Mouse (Mus musculus) neural tube, embryonic 15.5 days (tissue): ENCODE results near the gene Gm20388. TPM values are rescaled to one million over a fixed set of nuclear protein-coding genes. Genes with fewer than 3 reads are reported as not detected.

Experiments used
- ATAC-seq: fragments of 200-750 bp; cut with Nextera tagmentation; 2 replicates; pipeline ENCODE4 v1.8.0; 2017; ENCODE audit warnings: mild to moderate bottlenecking, moderate TSS enrichment, moderate library complexity; ENCODE audit not compliant: low FRiP score
- H3K27ac ChIP-seq: fragments of 300-500 bp; sonication (generic); replicated peaks from 2 replicates; pipeline ENCODE4 v1.5.1; 2015; ENCODE audit warnings: mild to moderate bottlenecking, inconsistent platforms
- H3K27me3 ChIP-seq: fragments of 300-500 bp; sonication (generic); replicated peaks from 2 replicates; pipeline ENCODE4 v1.6.1; 2015; ENCODE audit warnings: inconsistent platforms
- H3K36me3 ChIP-seq: fragments of 300-500 bp; sonication (generic); 2 replicates; pipeline ENCODE4 v1.6.1; 2015; ENCODE audit warnings: inconsistent platforms
- H3K4me1 ChIP-seq: fragments of 300-500 bp; sonication (generic); 2 replicates; pipeline ENCODE4 v1.6.1; 2015; ENCODE audit warnings: inconsistent platforms
- H3K4me2 ChIP-seq: fragments of 300-500 bp; sonication (generic); 2 replicates; pipeline ENCODE4 v1.6.1; 2015; ENCODE audit warnings: inconsistent platforms, mild to moderate bottlenecking, moderate library complexity
- H3K4me3 ChIP-seq: fragments of 300-500 bp; sonication (generic); replicated peaks from 2 replicates; pipeline ENCODE4 v1.5.1; 2015; ENCODE audit warnings: mild to moderate bottlenecking, inconsistent platforms
- H3K9ac ChIP-seq: fragments of 300-500 bp; sonication (generic); replicated peaks from 2 replicates; pipeline ENCODE4 v1.6.1; 2015; ENCODE audit warnings: mild to moderate bottlenecking, inconsistent platforms
- H3K9me3 ChIP-seq: fragments of 300-500 bp; sonication (generic); replicated peaks from 2 replicates; pipeline ENCODE4 v1.6.1; 2016; ENCODE audit warnings: inconsistent platforms
- WGBS: fragments of 180-500 bp; shearing (Covaris S2); methylation state at CpG from one replicate; pipeline ENCODE4 v1.1.7; 2015; ENCODE audit warnings: mixed read lengths; 5-methylcytosine and 5-hydroxymethylcytosine counted together
- polyA plus RNA-seq: library from polyadenylated mRNA; unstranded; fragments of >200 nt; fragmentation: Nextera tagmentation; extraction: Ambion mirVana; gene quantifications from 2 replicates; pipeline ENCODE4 v1.2.1, GENCODE M21; 2015

The Gm20388 gene
- polyA plus RNA-seq, 1 experiment from 2014 or later, result not detected

DNA sequence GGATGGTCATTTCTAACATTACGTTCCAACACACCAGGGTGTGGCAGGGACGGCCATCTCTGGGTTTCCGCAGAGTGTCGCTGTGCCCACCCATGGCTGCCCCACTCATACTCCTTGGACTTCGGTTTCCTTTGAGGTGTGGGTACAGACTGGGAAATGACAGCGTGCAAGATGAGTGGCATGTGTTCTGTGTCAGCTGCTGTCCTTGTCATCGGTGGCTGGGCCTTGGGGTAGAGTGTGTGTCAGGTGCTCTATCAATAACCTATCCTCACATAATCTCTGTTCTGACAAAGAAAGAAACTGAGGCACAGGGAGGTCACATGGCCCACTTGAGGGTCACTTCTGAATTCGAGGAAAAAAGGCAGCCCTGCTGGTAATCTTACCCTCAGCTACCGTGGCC lies 2726.6 kb downstream of the Gm20388 start:
- no peak overlapping the region for H3K27ac ChIP-seq
- ATAC-seq, result no peak
- no peaks in the 10 kb centered on the region for H3K9me3 ChIP-seq
- no peak overlapping the region for H3K9ac ChIP-seq
- H3K4me1 ChIP-seq, result peaks cover 22% of the 10 kb centered on the region
- H3K27me3 ChIP-seq, result no peaks in the 10 kb centered on the region
- WGBS, result 94% methylated on average over 9 of the region's 9 CpGs
- H3K4me3 ChIP-seq, result no peak overlapping the region
- H3K4me2 ChIP-seq, result no peak overlapping the region
- peaks cover 71% of the 10 kb centered on the region for H3K36me3 ChIP-seq

DNA sequence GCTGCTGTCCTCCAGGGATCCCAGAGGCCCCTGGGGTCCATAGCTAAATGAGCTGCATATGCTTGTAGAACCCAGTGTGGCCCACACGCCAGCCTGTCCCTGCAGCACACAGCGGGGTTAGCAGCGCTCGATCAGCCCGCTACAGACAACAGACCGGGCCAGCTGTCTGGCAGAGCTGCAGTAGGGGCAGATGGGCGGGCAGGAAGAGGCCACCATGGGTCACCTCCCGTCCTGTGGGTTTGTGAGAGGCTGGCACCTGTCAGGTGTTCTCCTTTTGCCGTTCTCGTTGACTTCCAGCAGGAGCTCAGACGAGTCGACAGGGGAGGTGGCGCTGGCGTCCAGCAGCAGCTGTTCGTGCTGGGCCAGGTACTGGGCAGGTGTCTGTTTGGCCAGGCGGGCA lies 2728.0 kb downstream of the Gm20388 start:
- peaks cover 64% of the 10 kb centered on the region for H3K36me3 ChIP-seq
- no peak overlapping the region for H3K27ac ChIP-seq
- no peaks in the 10 kb centered on the region for H3K27me3 ChIP-seq
- H3K9ac ChIP-seq, result no peak overlapping the region
- no peak for ATAC-seq
- peaks cover 22% of the 10 kb centered on the region for H3K4me1 ChIP-seq
- WGBS, result 66% methylated on average over 16 of the region's 16 CpGs
- no peak overlapping the region for H3K4me3 ChIP-seq
- no peaks in the 10 kb centered on the region for H3K9me3 ChIP-seq
- no peak overlapping the region for H3K4me2 ChIP-seq

DNA sequence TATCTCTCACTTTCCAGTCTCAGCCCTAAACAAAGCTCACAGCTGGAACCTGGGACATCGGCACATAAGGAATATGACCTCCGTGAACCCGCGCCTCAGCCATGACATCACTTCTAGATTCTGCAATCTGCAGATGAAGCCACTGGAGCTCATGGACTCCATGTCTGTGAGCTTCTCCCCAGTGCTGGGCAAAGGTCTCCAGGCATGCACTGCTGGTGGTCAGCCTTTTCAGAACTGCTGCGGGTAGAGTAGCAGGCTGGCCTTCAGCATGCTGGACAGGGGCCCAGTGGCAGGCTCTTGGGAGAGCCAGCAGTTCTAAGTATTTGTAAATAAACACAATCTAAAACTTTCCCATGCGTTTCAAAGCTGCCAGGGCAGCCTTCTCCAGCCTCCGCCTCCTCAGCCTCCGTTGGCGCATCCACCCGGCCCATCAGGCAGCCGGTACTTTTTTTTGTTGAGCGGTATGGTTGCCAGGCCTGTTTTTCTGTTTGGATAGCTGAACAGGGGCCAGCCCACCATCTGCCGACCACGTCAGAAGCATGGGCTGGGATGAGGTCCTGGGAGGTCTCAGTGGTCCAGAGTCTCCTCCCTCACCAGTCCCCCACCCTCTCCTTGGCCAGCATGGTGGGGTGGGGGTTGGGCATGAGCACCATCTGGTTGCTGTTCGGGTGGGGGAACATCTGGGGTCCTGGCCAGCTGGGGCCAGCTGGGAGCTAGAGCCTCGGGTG lies 2729.0 kb downstream of the Gm20388 start:
- H3K4me3 ChIP-seq, result no peak overlapping the region
- peak overlapping the region; percentile 24; the same call in 1 of the 2 replicates for H3K27ac ChIP-seq
- H3K9ac ChIP-seq, result no peak overlapping the region
- H3K27me3 ChIP-seq, result no peaks in the 10 kb centered on the region
- 39% methylated on average over 16 of the region's 16 CpGs for WGBS
- H3K36me3 ChIP-seq, result peaks cover 56% of the 10 kb centered on the region
- H3K4me2 ChIP-seq, result no peak overlapping the region
- no peaks in the 10 kb centered on the region for H3K9me3 ChIP-seq
- H3K4me1 ChIP-seq, result peaks cover 22% of the 10 kb centered on the region
- no peak; the same call in 1 of the 2 replicates for ATAC-seq

DNA sequence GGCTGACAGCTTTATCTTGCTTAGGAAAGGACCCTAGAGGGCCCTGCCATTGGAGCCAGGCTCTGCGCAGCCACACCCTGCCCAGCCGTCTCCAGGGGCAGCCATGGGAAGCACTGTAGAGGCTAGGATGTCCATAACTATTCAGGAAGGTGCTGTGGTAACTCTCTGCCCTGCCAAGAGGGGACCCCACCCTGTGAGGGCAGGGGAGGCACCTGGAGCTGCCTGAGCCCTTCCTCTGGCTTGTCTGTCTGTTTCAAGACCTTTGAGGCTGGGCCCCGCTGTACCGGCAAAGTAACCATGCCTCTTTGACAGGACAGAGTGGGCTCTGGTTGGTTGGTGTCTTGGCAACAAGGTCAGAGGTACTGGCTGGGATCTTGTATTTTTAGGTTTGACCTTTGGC lies 2730.2 kb downstream of the Gm20388 start:
- Histone ChIP-seq H3K4me1 (peaks cover 22% of the 10 kb centered on the region), H3K9ac (no peak overlapping the region), H3K4me3 (no peak overlapping the region), H3K27ac (no peak overlapping the region), H3K27me3 (no peaks in the 10 kb centered on the region), H3K4me2 (no peak overlapping the region), H3K9me3 (no peaks in the 10 kb centered on the region), H3K36me3 (peaks cover 53% of the 10 kb centered on the region)
- ATAC-seq, result no peak
- 91% methylated on average over 4 of the region's 4 CpGs for WGBS

DNA sequence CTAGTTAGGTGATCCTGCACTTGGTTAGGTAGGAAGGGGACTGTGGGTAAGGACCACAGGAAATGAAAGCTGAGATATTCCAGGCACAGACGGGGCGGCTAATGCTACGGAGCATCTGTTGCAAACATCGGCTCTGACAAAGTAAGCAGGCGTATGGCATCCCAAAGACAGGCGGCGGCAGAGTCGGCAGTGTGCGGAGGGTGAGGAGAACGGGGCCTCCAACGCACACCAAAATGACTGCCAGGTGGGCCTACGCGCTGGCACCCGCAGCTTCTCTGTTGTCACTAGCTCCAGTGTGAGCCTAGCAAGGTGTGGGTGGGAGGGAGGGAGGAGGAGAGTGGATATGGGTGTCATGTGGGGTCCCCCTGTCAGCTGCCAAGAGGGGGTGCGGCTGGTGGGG lies 2730.8 kb downstream of the Gm20388 start:
- peaks cover 51% of the 10 kb centered on the region for H3K36me3 ChIP-seq
- no peak for ATAC-seq
- no peak overlapping the region for H3K4me2 ChIP-seq
- H3K9me3 ChIP-seq, result no peaks in the 10 kb centered on the region
- no peak overlapping the region for H3K9ac ChIP-seq
- H3K4me3 ChIP-seq, result no peak overlapping the region
- WGBS, result 88% methylated on average over 15 of the region's 15 CpGs
- H3K27ac ChIP-seq, result no peak overlapping the region
- H3K27me3 ChIP-seq, result no peaks in the 10 kb centered on the region
- peaks cover 22% of the 10 kb centered on the region for H3K4me1 ChIP-seq

DNA sequence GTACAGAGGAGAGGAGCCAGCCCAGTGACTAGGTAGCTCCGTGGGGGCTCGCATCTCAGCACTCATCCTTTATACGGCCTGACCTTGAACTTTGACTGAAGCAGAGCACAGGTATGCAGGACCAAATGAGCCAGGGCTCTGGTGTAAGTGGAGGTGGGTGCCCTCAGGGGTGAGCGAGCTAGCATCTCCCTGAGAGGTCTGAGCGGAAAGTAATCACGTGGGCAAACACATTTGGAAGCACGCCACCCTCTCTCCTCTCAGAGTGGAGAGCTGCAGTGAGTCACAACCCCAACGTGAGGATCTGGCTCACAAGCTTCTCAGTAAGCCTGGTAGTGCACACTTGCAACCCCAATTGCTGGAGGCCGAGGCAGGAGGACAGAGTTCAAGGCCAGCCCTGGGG lies 2731.4 kb downstream of the Gm20388 start:
- no peaks in the 10 kb centered on the region for H3K9me3 ChIP-seq
- peaks cover 50% of the 10 kb centered on the region for H3K36me3 ChIP-seq
- no peak for ATAC-seq
- H3K4me1 ChIP-seq, result peaks cover 22% of the 10 kb centered on the region
- H3K27me3 ChIP-seq, result no peaks in the 10 kb centered on the region
- H3K4me3 ChIP-seq, result no peak overlapping the region
- WGBS, result 64% methylated on average over 9 of the region's 9 CpGs
- H3K9ac ChIP-seq, result no peak overlapping the region
- H3K4me2 ChIP-seq, result no peak overlapping the region
- H3K27ac ChIP-seq, result no peak overlapping the region; the same call in 1 of the 2 replicates

DNA sequence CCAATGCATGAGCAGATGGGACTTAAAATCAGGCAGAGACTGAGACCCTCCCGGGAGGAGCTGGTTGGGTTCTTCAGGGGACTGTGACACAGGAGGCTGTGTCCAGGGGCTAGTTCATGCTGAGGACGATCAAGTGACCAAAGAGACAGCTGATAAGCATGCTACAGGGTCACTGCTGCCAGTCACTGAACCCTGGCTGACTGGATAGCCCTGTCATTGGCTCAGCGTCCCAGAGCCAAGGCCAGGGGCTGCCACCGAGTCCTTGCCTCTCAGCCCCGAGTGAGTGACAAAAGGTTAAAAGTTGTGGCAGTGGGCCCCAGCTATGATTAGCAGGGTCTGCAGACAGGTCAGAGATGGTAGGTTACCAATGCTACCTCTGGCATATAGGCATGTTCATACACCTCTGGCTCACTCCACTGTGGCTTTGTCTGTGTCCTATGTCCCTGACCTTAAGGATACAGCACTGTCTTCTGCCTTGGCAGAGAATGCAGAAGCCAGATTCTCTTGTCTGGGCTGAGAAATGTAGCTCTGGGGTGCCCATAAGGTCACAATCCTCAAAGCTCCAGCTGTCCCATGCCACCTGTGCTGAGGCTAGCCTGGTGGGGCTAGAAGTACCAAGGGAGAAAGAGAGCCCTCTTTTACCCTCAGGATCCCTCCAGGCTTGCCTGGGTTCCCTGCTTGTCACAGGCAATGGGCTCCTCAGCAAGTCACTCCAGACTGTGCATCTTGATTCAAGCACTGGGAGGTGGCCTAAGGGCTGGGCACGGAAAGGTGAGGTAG lies 2733.7 kb downstream of the Gm20388 start:
- H3K36me3 ChIP-seq, result peaks cover 58% of the 10 kb centered on the region
- H3K27ac ChIP-seq, result no peak overlapping the region
- H3K4me1 ChIP-seq, result peaks cover 12% of the 10 kb centered on the region
- H3K4me3 ChIP-seq, result no peak overlapping the region
- no peak overlapping the region for H3K4me2 ChIP-seq
- no peak overlapping the region for H3K9ac ChIP-seq
- H3K9me3 ChIP-seq, result no peaks in the 10 kb centered on the region
- H3K27me3 ChIP-seq, result no peaks in the 10 kb centered on the region
- ATAC-seq, result no peak
- WGBS, result 83% methylated on average over 6 of the region's 6 CpGs

DNA sequence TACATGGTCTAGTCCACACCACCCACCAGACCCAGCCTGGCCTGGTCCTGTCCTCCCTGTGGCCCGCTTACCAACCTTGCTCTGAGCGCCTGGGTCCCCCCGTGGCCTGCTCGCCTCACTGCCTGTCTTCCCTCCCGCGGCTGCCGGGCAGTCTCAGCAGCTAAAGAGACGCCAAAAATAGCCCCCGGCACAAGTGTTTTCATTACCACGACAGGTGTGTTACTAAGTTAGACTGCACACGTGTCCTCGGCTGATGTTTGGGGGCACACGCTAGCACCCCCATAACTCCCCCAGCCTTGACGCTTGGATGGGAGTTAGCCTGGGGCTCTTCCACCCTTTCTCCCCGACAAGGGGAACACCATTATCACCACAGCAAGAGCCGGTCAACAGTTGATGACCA lies 2735.7 kb downstream of the Gm20388 start:
- no peak overlapping the region for H3K27ac ChIP-seq
- ATAC-seq, result no peak
- no peaks in the 10 kb centered on the region for H3K9me3 ChIP-seq
- H3K36me3 ChIP-seq, result peaks cover 57% of the 10 kb centered on the region
- WGBS, result 92% methylated on average over 16 of the region's 16 CpGs
- no peak overlapping the region for H3K4me2 ChIP-seq
- H3K4me1 ChIP-seq, result peaks cover 6% of the 10 kb centered on the region; the same call in 1 of the 2 replicates
- no peak overlapping the region for H3K9ac ChIP-seq
- H3K27me3 ChIP-seq, result no peaks in the 10 kb centered on the region
- H3K4me3 ChIP-seq, result no peak overlapping the region

DNA sequence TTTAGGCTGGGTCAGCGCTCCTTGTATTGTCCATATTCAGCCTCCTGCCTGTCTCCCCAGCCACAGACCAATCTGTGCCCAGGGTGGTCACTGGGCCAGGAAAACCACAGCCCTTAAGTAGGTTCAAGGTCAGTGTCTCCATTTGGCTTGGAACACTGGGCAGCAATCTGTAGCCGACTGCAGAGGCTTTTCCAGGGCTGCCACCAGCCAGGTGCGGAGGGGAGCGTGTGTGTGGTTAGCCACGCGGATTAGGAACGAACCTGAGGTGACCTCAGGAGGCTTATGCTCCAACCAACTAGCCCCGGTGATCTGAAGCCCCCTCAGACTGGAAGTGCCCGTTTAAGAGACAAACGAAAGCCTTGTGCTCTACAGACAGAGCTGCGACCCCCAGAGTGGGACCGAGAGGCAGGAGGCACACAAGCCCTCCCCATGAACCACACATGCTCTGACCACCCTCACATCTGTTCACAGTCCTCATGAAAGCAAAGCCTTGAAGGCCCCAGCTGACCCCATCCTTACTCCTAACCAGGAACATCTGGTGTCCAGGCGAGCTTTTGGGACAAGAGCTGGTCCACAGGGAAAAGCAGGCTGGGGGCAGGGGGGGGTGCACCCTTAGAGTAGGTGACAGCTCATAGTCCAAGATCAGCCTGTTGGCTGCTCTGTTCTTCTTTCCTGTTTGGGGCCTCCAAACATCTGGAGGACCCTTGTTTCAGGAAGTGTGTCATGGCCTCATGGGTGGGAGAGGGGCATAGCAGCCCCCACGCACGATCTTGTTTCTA lies 2737.7 kb downstream of the Gm20388 start:
- no peak for ATAC-seq
- Histone ChIP-seq H3K4me3 (no peak overlapping the region), H3K9me3 (no peaks in the 10 kb centered on the region), H3K4me2 (no peak overlapping the region), H3K27me3 (no peaks in the 10 kb centered on the region), H3K9ac (no peak overlapping the region), H3K36me3 (peaks cover 47% of the 10 kb centered on the region), H3K27ac (no peak overlapping the region), H3K4me1 (peaks cover 21% of the 10 kb centered on the region)
- WGBS, result 83% methylated on average over 15 of the region's 15 CpGs

DNA sequence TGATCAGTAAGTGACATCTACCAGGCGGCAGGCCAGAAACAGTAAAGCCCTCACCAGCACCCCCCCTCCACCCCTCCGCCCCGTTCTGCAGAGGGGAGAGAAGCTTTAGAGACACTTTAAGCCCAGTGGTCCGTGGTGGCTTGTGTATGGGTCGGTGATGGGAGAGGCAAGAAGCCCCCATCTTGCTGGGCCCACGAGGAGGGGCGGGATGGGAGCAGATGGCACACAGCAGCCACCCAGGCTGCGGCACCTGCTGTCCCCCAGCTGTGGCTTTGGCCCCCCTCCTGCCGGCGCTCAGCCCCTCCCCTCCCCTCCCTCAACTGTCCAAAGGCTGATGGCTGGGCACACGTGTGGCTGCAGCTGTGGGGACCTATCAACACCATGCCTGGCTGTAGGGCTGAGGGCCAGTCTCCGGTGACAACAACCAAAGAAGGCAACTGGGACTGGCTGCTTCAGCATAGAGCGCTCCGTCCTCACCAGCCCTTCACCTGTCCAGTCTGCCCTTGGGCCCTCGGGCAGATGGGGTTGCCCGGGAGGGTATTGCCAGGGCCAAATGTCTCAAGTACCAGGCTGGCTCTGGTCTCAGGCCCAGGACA lies 2740.8 kb downstream of the Gm20388 start:
- H3K9ac ChIP-seq, result no peak overlapping the region
- no peaks in the 10 kb centered on the region for H3K27me3 ChIP-seq
- ATAC-seq, result no peak
- 50% methylated on average over 16 of the region's 16 CpGs for WGBS
- H3K9me3 ChIP-seq, result no peaks in the 10 kb centered on the region
- H3K36me3 ChIP-seq, result peaks cover 30% of the 10 kb centered on the region
- H3K27ac ChIP-seq, result no peak overlapping the region
- H3K4me3 ChIP-seq, result no peak overlapping the region
- H3K4me1 ChIP-seq, result peaks cover 31% of the 10 kb centered on the region
- H3K4me2 ChIP-seq, result no peak overlapping the region

DNA sequence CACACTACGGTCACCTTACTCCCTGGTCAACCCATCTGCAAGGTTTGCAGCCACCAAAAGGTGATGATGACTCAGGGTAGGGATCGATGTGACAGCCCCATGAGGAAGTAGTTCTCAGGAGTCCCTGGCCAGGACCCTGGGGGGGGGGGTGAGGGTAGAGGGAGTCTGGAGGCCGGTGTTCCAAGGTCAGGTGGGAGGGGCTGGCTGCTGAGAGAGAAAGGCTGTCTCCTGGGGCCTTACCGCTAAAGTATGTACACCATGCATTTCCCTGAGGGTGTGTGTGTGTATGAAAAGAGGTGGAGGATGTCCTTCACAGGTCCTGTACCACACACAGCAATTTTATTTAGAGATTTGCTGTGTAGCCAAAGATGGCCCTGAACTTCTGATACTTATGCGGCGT lies 2742.0 kb downstream of the Gm20388 start:
- WGBS, result 79% methylated on average over 6 of the region's 6 CpGs
- H3K4me1 ChIP-seq, result peaks cover 32% of the 10 kb centered on the region

More for the DNA sequence above, 2742.0 kb downstream of the Gm20388 start:
- Histone ChIP-seq H3K4me3 (no peak overlapping the region), H3K36me3 (peaks cover 22% of the 10 kb centered on the region), H3K9ac (no peak overlapping the region), H3K27ac (no peak overlapping the region), H3K4me2 (no peak overlapping the region), H3K9me3 (no peaks in the 10 kb centered on the region), H3K27me3 (no peaks in the 10 kb centered on the region)
- no peak for ATAC-seq
